Mouse (Mus musculus) liver, embryonic 14.5 days (tissue): ENCODE data around the gene Gm17387.

Experiments used
- CTCF ChIP-seq: IDR thresholded peaks from 2 replicates; pipeline ENCODE4 v1.5.1; 2016; ENCODE audit warnings: antibody characterized with exemption, low read depth, control low read depth
- EP300 ChIP-seq: IDR thresholded peaks from 2 replicates; pipeline ENCODE4 v1.6.1; 2016; ENCODE audit warnings: antibody characterized with exemption, low read depth

DNA sequence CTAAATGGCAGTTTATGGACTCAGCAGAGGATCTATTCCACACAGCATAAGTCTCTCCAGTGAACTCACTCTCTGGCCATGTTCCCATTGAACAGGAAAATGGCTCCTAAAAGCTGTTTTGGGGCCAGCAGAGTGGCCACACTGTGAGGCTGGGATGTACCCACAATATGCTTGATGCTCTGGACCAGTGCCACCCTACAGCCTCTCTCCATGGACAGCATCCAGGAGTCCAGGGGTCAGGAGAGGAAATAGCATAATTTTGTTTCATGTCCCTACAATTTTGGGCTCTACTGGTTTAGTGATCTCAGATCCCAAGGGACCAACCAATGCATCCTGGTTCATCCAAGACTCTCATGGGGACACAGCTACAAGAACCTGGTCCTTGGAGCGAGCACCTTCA lies 28.6 kb downstream of the Gm17387 start:
- TF ChIP-seq EP300 (no peak), CTCF (no peak)
